Mouse (Mus musculus): Measurements from ENCODE around the gene Rnf152.

Gene Rnf152

DNA sequence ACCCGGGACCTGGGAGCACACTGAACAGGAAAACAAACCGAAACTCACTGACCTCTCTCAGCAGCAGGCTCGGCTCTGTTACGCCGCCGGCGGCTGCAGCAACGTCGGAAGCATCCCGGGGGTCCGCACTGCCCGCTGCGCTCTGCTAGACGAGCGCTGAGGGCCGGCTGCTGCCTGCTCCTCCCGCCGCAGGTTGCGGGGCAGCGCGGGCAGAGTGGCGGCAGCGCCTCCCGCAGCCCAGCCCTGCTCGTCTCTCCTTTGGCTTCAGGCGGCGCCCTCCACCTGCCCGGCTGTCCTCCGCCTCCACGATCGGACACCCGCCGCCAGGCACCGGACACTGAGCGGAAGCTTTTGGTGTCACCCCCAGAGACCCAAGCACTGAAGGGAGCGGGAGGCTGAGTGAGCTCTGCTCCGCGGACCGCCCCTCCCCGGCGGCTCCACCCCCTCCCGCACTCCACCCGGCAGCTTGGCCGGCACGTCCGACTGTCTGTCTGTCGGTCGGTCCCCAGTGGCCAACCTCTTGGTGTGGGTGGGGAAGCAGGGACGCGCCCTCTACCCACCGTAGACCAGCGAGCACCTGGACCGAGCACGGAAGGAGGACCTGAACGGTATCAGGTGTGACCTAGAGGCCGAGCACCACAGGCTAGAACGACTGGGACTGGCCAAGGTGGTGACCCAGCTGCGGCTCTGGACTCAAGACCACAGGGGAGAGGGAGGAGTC is at the start of gene Rnf152:
Gene Rnf152, minus strand, starts transcription at position 420 of the 721 bp plus-strand sequence.
- peak in 1 of 2 experiments; percentile 6 for DNase-seq

GRCm38 (mm10) chr1:105402853-105403252 is 46.3 kb upstream of the Rnf152 start:
- DNase-seq = no peak

- DNase-seq = no peak
Measured at GRCm38 (mm10) chr1:105384141-105384937, 27.8 kb upstream of the Rnf152 start.

DNA sequence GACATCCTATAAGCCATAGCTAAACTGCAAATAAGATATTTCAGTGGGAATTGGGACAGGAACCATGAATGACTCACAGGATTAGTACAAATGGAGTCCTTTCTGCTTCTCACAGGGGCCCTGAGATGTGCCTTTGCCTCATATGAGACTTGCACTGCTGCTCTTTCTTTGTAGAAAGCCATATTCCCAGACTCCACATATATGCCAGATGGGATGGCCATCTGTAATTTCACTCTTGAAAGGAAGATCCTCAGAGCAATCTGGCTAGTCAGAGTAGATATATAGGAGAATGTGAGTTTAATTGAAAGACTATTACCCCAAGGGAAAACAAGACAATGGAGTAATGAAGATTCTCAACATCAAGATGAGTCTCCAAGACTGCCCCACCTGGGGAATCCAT is 21.0 kb upstream of the Rnf152 start:
- DNase-seq = no peak

- DNase-seq = no peak
Measured at GRCm38 (mm10) chr1:105374618-105375017, 18.1 kb upstream of the Rnf152 start.

DNA sequence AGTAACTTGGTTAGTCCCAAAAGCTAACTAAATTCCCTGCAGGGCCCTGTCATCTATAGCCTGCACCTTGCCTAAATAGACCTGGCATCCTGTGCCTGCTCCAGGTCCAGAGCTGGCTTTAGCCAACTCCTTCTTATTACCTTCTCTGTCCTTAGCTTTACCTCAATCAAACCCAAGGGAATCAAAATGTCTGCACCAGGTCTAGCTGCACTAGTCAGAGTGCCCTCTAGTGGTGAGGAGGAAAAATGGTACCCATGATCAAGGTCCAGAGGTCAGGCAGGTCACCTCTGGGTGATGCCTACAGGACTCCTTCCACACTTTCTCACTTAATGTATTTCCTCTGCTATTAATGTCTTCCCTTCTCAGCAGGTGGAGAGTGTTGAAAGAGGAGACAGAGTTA is 6.2 kb upstream of the Rnf152 start:
- no peak for DNase-seq

- no peak for DNase-seq
Measured at GRCm38 (mm10) chr1:105358896-105359295, 2.4 kb upstream of the Rnf152 start.

- no peak for DNase-seq
Measured at GRCm38 (mm10) chr1:105355910-105356290, 610 bp downstream of the Rnf152 start.

DNA sequence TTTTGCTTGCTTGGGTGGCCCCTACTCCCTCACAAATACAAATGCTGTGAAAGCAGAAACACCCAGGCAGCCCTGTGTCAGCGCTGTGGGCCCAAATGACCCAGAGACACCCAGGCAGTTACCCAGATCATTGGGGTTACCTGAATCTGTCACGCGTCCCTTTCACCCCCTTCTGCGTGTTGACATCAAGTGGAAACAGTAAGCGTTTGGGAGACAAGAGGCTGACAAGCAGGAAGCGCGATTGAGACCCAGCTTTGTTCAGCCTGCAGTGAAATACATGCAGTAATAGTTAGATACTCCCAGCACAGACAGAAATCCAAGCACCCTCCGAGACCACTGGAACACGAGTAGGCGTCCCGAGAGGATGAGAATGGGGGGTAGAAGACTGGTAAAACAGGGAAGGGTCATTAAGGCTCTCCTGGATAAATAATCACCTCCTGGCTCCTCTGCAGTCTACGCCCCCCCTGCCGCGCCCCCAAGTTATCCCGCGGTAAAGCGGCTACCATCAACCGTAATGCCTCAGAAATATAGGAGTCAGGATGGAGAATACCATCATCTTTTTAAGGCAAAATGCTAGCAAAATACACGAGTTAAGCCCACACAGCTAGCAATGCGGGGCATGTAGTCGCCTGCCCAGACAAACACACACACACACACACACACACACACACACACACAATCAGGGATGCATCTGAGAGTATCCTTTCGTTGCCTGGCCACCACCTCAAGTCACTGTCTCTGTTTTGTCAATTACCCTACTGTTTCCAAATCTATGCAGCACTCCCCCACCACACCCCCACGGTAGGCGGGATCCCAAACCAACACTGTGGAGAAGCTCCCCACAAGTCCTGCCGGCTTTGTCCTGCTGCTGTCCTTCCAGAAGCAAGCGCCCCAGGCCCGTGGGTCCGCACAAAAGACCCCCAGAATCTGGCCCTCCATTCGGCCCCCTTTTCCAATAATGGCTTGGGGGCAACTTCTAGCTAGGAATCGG is 1.3 kb downstream of the Rnf152 start:
- no peak for DNase-seq

DNA sequence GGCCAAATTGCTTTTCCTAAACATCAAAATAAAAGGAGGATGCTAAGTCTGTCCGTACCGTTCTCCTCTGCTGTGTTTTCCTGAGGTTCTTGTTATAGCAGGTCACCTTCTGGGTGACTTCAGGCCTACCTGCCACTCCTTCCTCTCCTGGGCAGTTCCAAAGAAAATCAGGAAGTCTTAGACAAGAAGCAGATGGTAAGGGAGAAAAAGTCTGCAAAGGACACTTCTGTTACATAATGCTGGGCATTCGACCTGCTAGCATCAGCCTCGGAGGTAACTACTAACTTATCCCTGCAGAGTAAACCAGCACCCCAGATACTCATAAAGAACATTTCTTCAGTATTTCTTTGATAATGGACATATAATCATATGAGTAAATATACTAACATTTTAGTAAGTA is 4.7 kb downstream of the Rnf152 start:
- DNase-seq = no peak

- no peak for DNase-seq
Measured at GRCm38 (mm10) chr1:105342305-105342704, 14.2 kb downstream of the Rnf152 start.

- DNase-seq = no peak
Measured at GRCm38 (mm10) chr1:105340943-105341342, 15.6 kb downstream of the Rnf152 start.

DNA sequence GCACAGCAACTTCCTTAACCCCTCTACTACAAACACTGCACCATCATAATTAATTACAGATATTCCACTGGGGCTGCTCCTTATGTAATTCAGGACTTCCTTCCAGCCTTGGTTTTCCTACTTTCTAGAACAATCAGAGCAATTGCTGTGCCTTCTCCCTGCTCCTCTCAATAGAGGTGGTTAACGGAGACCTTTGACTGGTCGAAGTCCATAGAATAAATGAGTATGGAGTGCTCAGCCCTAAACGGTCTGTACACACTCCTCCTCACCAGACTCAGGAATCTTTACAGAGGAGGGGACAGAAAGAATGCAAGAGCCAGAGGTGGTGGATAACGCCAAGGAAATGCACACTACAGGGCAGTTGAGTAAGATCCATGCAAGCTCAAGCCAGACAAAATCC is 19.1 kb downstream of the Rnf152 start:
- no peak for DNase-seq

DNA sequence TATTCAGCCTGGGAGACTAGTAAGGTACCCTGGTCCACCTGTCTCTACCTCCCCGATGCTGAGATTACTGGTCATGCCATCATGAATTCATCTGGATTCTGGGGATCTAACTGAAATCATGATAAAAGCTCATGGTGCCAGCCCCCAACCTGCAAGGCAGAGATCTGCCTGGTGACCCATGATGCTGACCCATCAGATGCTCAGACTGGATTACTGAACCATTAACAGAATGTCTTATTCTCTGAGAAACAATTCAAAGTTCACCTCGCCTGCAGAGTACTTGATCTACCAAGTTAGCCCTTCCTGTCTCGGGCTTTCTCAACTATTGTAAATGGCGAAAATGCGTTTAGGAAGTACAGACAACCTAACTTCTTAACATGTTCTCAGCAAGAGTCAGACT is 20.4 kb downstream of the Rnf152 start:
- DNase-seq = no peak

DNA sequence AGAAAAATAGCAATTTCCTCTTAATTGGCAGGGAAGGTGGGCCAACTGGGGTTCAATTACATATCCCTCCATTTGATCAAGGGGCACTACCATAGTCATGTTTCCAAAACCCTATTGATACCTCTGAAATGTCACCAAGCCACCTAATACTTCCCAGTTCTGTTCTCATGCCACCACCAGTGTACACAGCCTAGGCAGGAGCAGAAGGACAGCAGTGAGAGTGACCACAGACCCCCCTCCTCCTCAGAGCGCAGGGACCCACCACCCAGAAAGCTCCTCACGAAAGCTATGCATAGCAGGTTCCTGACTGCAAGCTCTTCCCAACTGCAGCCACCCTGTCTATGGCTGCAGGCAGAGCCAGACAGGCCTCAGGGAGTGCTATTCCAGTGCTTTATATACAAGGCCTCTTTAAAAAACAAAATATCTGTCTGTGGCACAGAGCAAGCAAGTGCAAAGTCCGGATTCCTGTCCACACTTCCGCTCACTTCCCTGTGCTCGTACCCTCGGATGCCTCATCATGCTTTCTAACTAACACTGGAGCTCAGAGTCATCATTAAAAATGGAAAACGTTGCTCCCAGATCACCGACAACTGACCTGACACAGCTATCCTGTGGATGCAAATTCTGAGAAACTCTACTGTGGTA is 24.3 kb downstream of the Rnf152 start:
- DNase-seq = no peak

- DNase-seq = no peak
Measured at GRCm38 (mm10) chr1:105331605-105332004, 24.9 kb downstream of the Rnf152 start.

- DNase-seq = no peak
Measured at GRCm38 (mm10) chr1:105330581-105331320, 25.8 kb downstream of the Rnf152 start.

GRCm38 (mm10) chr1:105327789-105328188 is 28.7 kb downstream of the Rnf152 start:
- no peak for DNase-seq

- no peak for DNase-seq
Measured at GRCm38 (mm10) chr1:105324636-105325035, 31.9 kb downstream of the Rnf152 start.

- DNase-seq = no peak
Measured at GRCm38 (mm10) chr1:105314010-105314800, 42.3 kb downstream of the Rnf152 start.

DNA sequence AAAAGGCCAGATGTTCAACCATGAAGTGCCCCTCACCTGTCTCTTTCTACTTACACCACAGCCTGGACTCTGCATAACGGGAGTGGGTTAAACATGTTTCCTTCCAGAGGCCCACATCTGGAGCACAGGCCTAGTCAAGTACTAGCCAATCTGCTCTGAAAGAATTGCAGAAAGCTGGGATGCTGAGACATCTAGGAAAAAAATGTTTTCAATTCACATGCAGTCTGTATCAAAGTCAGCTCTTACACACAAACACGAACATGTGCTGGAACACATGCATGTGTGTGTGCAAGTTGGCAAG is 44.0 kb downstream of the Rnf152 start:
- DNase-seq = no peak
